Mouse (Mus musculus): Measurements from ENCODE around the gene Mamstr.

GRCm38 (mm10) chr7:45590874-45591273 is 48.9 kb upstream of the Mamstr start:
- TF ChIP-seq CTCF (IDR thresholded peaks at IDR 0.05; ENCODE audit: insufficient read depth, low read depth, low read length) = no peak
- no peak for TF ChIP-seq POLR2A (IDR thresholded peaks at IDR 0.05; ENCODE audit: insufficient read depth, low read depth, low read length)
